Mouse (Mus musculus): Measurements from ENCODE around the gene Nsun7. TPM values are rescaled to one million over a fixed set of nuclear protein-coding genes. Genes with fewer than 3 reads are reported as not detected.

Nsun7 gene
- total RNA-seq, 2 experiments from 2014 or later = 11.0 to 14.5 TPM

GRCm38 (mm10) chr5:66280742-66281141, 21.0 kb downstream of the Nsun7 start:
- no peak for DNase-seq

- no peak for DNase-seq
Observed at GRCm38 (mm10) chr5:66294106-66294625, 34.5 kb downstream of the Nsun7 start.

- no peak for DNase-seq
Observed at GRCm38 (mm10) chr5:66294952-66295351, 35.3 kb downstream of the Nsun7 start.

GRCm38 (mm10) chr5:66296116-66296515, 36.4 kb downstream of the Nsun7 start:
- DNase-seq = no peak

GRCm38 (mm10) chr5:66298856-66299255, 39.2 kb downstream of the Nsun7 start:
- no peak for DNase-seq

- DNase-seq = no peak
Observed at GRCm38 (mm10) chr5:66300576-66300975, 40.9 kb downstream of the Nsun7 start.

GRCm38 (mm10) chr5:66302085-66302815, 42.6 kb downstream of the Nsun7 start:
- DNase-seq = no peak

- DNase-seq = peak; percentile 52 to 56
Observed at GRCm38 (mm10) chr5:66302873-66303272, 43.2 kb downstream of the Nsun7 start.

- DNase-seq = no peak
Observed at GRCm38 (mm10) chr5:66304300-66305067, 44.8 kb downstream of the Nsun7 start.

GRCm38 (mm10) chr5:66305511-66305910, 45.8 kb downstream of the Nsun7 start:
- peak in 1 of 2 experiments; percentile 45 for DNase-seq

- no peak for DNase-seq
Observed at GRCm38 (mm10) chr5:66310328-66310727, 50.6 kb downstream of the Nsun7 start.

GRCm38 (mm10) chr5:66310806-66311205, 51.1 kb downstream of the Nsun7 start:
- DNase-seq = no peak

- no peak for DNase-seq
Observed at GRCm38 (mm10) chr5:66315791-66316190, 56.1 kb downstream of the Nsun7 start.

GRCm38 (mm10) chr5:66319341-66319740, 59.6 kb downstream of the Nsun7 start:
- peak in 1 of 2 experiments; percentile 55 for DNase-seq

- DNase-seq = no peak
Observed at GRCm38 (mm10) chr5:66319827-66320404, 60.2 kb downstream of the Nsun7 start.

GRCm38 (mm10) chr5:66323131-66323530, 63.4 kb downstream of the Nsun7 start:
- DNase-seq = no peak

- DNase-seq = peak; percentile 48 to 54
Observed at GRCm38 (mm10) chr5:66323603-66324002, 63.9 kb downstream of the Nsun7 start.

GRCm38 (mm10) chr5:66326395-66326794, 66.7 kb downstream of the Nsun7 start:
- DNase-seq = no peak

- DNase-seq = no peak
Observed at GRCm38 (mm10) chr5:66327949-66328726, 68.4 kb downstream of the Nsun7 start.

- no peak for DNase-seq
Observed at GRCm38 (mm10) chr5:66328766-66329165, 69.1 kb downstream of the Nsun7 start.

GRCm38 (mm10) chr5:66330806-66331205, 71.1 kb downstream of the Nsun7 start:
- DNase-seq = no peak
